ENCODE assay signal across 8 mouse cellular contexts in genomic region chr2:165321381-165321888, GRCm38 (mm10). TPM values are rescaled to one million over a fixed set of nuclear protein-coding genes. Genes with fewer than 3 reads are reported as not detected.
DNase-seq lines count a peak whose midpoint lies in the region; ATAC-seq and TF ChIP-seq lines count a peak whose summit lies in the region.

No protein-coding gene starts in this region.

- H3K36me3 ChIP-seq in E14TG2a.4 (ENCODE audit: insufficient read depth, low read length): peaks cover 22% of the 10 kb centered on the region
- H3K36me3 ChIP-seq in embryonic facial prominence, embryonic 12.5 days: no peaks in the 10 kb centered on the region
- no peaks in the 10 kb centered on the region for H3K36me3 ChIP-seq in intestine, embryonic 16.5 days (ENCODE audit: control insufficient read depth, insufficient read depth, low read length)
- H3K36me3 ChIP-seq in midbrain, embryonic 11.5 days (ENCODE audit: control insufficient read depth, insufficient read depth, low read length): no peaks in the 10 kb centered on the region

- no peak for ATAC-seq in embryonic facial prominence, embryonic 12.5 days (ENCODE audit: insufficient number of reproducible peaks, insufficient read depth, low FRiP score, low TSS enrichment)
- ATAC-seq in intestine, embryonic 16.5 days: no peak
- ATAC-seq in midbrain, embryonic 11.5 days (ENCODE audit: low FRiP score): no peak

- DNase-seq in heart, adult 11 months: peak; percentile 93
- no peak for DNase-seq in heart, postnatal 25 days (ENCODE audit: low spot score)
- DNase-seq in midbrain, embryonic 11.5 days (ENCODE audit: low spot score, missing footprints): peak; percentile 79
- no peak for DNase-seq in adrenal gland, adult 18-20 months (ENCODE audit: low spot score in 2 of 2)
- no peak for DNase-seq in B cell, adult 2 months

- intact Hi-C loops in heart, postnatal 25 days (cut with DNase I): no loop called here

- WGBS in embryonic facial prominence, embryonic 12.5 days: 61% methylated on average over 8 of the region's 8 CpGs
- 68% methylated on average over 8 of the region's 8 CpGs for WGBS in intestine, embryonic 16.5 days
- WGBS in midbrain, embryonic 11.5 days: 41% methylated on average over 8 of the region's 8 CpGs

- H3K27ac ChIP-seq in embryonic facial prominence, embryonic 12.5 days: peak overlapping the region; percentile 32; the same call in 1 of the 2 replicates
- peak overlapping the region; percentile 83 for H3K27ac ChIP-seq in intestine, embryonic 16.5 days (ENCODE audit: low read length)
- no peak overlapping the region for H3K27ac ChIP-seq in midbrain, embryonic 11.5 days (ENCODE audit: low read depth, low read length)

- H3K4me3 ChIP-seq in E14TG2a.4 (replicated peaks; ENCODE audit: low read length): peak overlapping the region; percentile 29; the same call in 1 of the 2 replicates
- no peak overlapping the region for H3K4me3 ChIP-seq in embryonic facial prominence, embryonic 12.5 days
- no peak overlapping the region for H3K4me3 ChIP-seq in intestine, embryonic 16.5 days (ENCODE audit: low read length)
- no peak overlapping the region for H3K4me3 ChIP-seq in midbrain, embryonic 11.5 days (ENCODE audit: low read depth, low read length)

- H3K4me1 ChIP-seq in E14TG2a.4 (replicated peaks; ENCODE audit: low read depth, low read length): peaks cover 78% of the 10 kb centered on the region
- peaks cover 69% of the 10 kb centered on the region for H3K4me1 ChIP-seq in embryonic facial prominence, embryonic 12.5 days
- peaks cover 82% of the 10 kb centered on the region for H3K4me1 ChIP-seq in intestine, embryonic 16.5 days (ENCODE audit: control insufficient read depth, insufficient read depth, low read length)
- peaks cover 60% of the 10 kb centered on the region for H3K4me1 ChIP-seq in midbrain, embryonic 11.5 days (ENCODE audit: control insufficient read depth, insufficient read depth, low read length)

- H3K9ac ChIP-seq in embryonic facial prominence, embryonic 12.5 days: 0 out of 2 replicates have a peak overlapping the region, but pooled peaks have one; percentile 7
- peak overlapping the region; percentile 30; the same call in 1 of the 2 replicates for H3K9ac ChIP-seq in intestine, embryonic 16.5 days (ENCODE audit: low read depth, low read length)
- no peak overlapping the region for H3K9ac ChIP-seq in midbrain, embryonic 11.5 days (ENCODE audit: low read length)

- no peak overlapping the region for H3K4me2 ChIP-seq in embryonic facial prominence, embryonic 12.5 days (replicated peaks)
- 0 out of 2 replicates have a peak overlapping the region, but pooled peaks have one; percentile 8 for H3K4me2 ChIP-seq in intestine, embryonic 16.5 days (ENCODE audit: low read depth, low read length)
- H3K4me2 ChIP-seq in midbrain, embryonic 11.5 days: no peak overlapping the region

- H3K27me3 ChIP-seq in E14TG2a.4 (ENCODE audit: insufficient read depth, low read length): no peaks in the 10 kb centered on the region
- H3K27me3 ChIP-seq in embryonic facial prominence, embryonic 12.5 days: no peaks in the 10 kb centered on the region
- H3K27me3 ChIP-seq in intestine, embryonic 16.5 days (replicated peaks; ENCODE audit: control insufficient read depth, insufficient read depth, low read length): no peaks in the 10 kb centered on the region
- H3K27me3 ChIP-seq in midbrain, embryonic 11.5 days (ENCODE audit: control insufficient read depth, insufficient read depth, low read length): no peaks in the 10 kb centered on the region

- H3K9me3 ChIP-seq in E14TG2a.4 (ENCODE audit: low read length): no peaks in the 10 kb centered on the region
- H3K9me3 ChIP-seq in embryonic facial prominence, embryonic 12.5 days: no peaks in the 10 kb centered on the region
- H3K9me3 ChIP-seq in intestine, embryonic 16.5 days (ENCODE audit: control insufficient read depth, low read length): no peaks in the 10 kb centered on the region
- no peaks in the 10 kb centered on the region for H3K9me3 ChIP-seq in midbrain, embryonic 11.5 days (ENCODE audit: control insufficient read depth, low read length)

- TF ChIP-seq CTCF in E14TG2a.4 (conservative IDR thresholded peaks at IDR 0.05; ENCODE audit: low read length): no peak

RNA-seq across cellular contexts. Expression of gene Elmo2, which starts 4.8 kb away (rescaled TPM):
- 10 to 100 TPM; 18.8 to 20.5 TPM for total RNA-seq in heart, postnatal 25 days (2021)
- polyA plus RNA-seq in embryonic facial prominence, embryonic 12.5 days (2016; fragmentation: Nextera tagmentation; extraction: Ambion mirVana): 91.7 TPM in 2 replicates
- 63.5 and 67.2 TPM in 2 replicates for polyA plus RNA-seq in intestine, embryonic 16.5 days (2015; fragmentation: Nextera tagmentation; extraction: Ambion mirVana)
- polyA plus RNA-seq in midbrain, embryonic 11.5 days (2014; fragmentation: Nextera tagmentation; extraction: Ambion mirVana): 79.9 and 83.1 TPM in 2 replicates
- total RNA-seq in adrenal gland, adult 18-20 months (2021): 10 to 100 TPM; 21.6 to 24.5 TPM

RNA-seq across cellular contexts. Expression of gene Slc35c2, which starts 33.8 kb away (rescaled TPM):
- 10 to 100 TPM; 18.3 to 21.4 TPM for total RNA-seq in heart, postnatal 25 days (2021)
- polyA plus RNA-seq in embryonic facial prominence, embryonic 12.5 days (2016; fragmentation: Nextera tagmentation; extraction: Ambion mirVana): 52.8 and 57.0 TPM in 2 replicates
- polyA plus RNA-seq in intestine, embryonic 16.5 days (2015; fragmentation: Nextera tagmentation; extraction: Ambion mirVana): 135 and 154 TPM in 2 replicates
- 49.5 and 49.7 TPM in 2 replicates for polyA plus RNA-seq in midbrain, embryonic 11.5 days (2014; fragmentation: Nextera tagmentation; extraction: Ambion mirVana)
- total RNA-seq in adrenal gland, adult 18-20 months (2021): 10 to 100 TPM; 30.7 to 50.1 TPM

RNA-seq across cellular contexts. Expression of gene Zfp663, which starts 47.1 kb away (rescaled TPM):
- total RNA-seq in heart, postnatal 25 days (2021): not detected
- polyA plus RNA-seq in embryonic facial prominence, embryonic 12.5 days (2016; fragmentation: Nextera tagmentation; extraction: Ambion mirVana): 2.6 and 2.9 TPM in 2 replicates
- polyA plus RNA-seq in intestine, embryonic 16.5 days (2015; fragmentation: Nextera tagmentation; extraction: Ambion mirVana): 0.45 and 0.64 TPM in 2 replicates
- 9.0 and 10.1 TPM in 2 replicates for polyA plus RNA-seq in midbrain, embryonic 11.5 days (2014; fragmentation: Nextera tagmentation; extraction: Ambion mirVana)
- not detected for total RNA-seq in adrenal gland, adult 18-20 months (2021)

Comparison
In these comparisons a context has a peak if more than half of its experiments do, and no peak if none do; other contexts are left out.
1. DNase-seq: peak in heart, adult 11 months (single experiment) and midbrain, embryonic 11.5 days (single experiment); none in heart, postnatal 25 days (single experiment), adrenal gland, adult 18-20 months (0 of 2) and B cell, adult 2 months (0 of 2).